Mouse (Mus musculus) WW6 (cell line): ENCODE data around the gene Gm10959.
"Not testable (repeated sequence)": the region's sequence is repeated elsewhere in the genome, so short reads cannot be mapped to it uniquely, and the experiment has no call there.

Experiments
- DNase-seq: peaks from one replicate; pipeline ENCODE4 v3.0.0-alpha.2; 2013; ENCODE audit warnings: low read depth, low spot score

Gene Gm10959

GRCm38 (mm10) chr3:122919260-122919659, at the start of gene Gm10959:
Gene Gm10959 (minus strand): TSS chr3:122919360.
- no peak for DNase-seq

- no peak for DNase-seq
Measured at GRCm38 (mm10) chr3:122968391-122968790, 49.2 kb upstream of the Gm10959 start.

- DNase-seq: no peak
Measured at GRCm38 (mm10) chr3:122964301-122964700, 45.1 kb upstream of the Gm10959 start.

- no peak for DNase-seq
Measured at GRCm38 (mm10) chr3:122950129-122950528, 31.0 kb upstream of the Gm10959 start.

- no peak for DNase-seq
Measured at GRCm38 (mm10) chr3:122943387-122943890, 24.3 kb upstream of the Gm10959 start.

- no peak for DNase-seq
Measured at GRCm38 (mm10) chr3:122939215-122939614, 20.1 kb upstream of the Gm10959 start.

- not testable (repeated sequence) for DNase-seq
Measured at GRCm38 (mm10) chr3:122937176-122937575, 18.0 kb upstream of the Gm10959 start.

- no peak for DNase-seq
Measured at GRCm38 (mm10) chr3:122932466-122932865, 13.3 kb upstream of the Gm10959 start.

DNA sequence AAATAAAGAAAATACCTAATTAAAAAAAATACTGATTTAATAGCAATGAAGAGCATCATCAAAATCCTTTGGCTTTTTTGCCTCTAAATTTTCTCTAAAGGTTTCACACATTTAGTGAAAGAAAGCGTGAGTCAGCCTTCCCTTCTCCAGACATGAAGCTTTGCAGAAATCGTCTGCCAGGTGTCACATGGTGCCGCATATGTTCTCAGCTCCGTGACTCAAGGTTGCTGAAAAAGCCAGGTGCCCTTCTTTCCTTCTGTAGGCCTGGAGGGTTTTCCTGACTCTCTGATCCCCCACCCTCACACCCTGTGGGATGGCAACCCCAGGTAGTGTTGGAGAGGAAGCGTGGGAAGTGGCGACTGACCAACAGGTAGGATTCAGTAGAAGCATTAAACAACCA, 10.6 kb upstream of the Gm10959 start:
- no peak for DNase-seq

GRCm38 (mm10) chr3:122924009-122924914, 5.1 kb upstream of the Gm10959 start, which contains the start of gene 1810037I17Rik:
Gene 1810037I17Rik (plus strand): TSS chr3:122924203.
- DNase-seq: peak; percentile 89

- no peak for DNase-seq
Measured at GRCm38 (mm10) chr3:122923147-122923546, 4.0 kb upstream of the Gm10959 start.

DNA sequence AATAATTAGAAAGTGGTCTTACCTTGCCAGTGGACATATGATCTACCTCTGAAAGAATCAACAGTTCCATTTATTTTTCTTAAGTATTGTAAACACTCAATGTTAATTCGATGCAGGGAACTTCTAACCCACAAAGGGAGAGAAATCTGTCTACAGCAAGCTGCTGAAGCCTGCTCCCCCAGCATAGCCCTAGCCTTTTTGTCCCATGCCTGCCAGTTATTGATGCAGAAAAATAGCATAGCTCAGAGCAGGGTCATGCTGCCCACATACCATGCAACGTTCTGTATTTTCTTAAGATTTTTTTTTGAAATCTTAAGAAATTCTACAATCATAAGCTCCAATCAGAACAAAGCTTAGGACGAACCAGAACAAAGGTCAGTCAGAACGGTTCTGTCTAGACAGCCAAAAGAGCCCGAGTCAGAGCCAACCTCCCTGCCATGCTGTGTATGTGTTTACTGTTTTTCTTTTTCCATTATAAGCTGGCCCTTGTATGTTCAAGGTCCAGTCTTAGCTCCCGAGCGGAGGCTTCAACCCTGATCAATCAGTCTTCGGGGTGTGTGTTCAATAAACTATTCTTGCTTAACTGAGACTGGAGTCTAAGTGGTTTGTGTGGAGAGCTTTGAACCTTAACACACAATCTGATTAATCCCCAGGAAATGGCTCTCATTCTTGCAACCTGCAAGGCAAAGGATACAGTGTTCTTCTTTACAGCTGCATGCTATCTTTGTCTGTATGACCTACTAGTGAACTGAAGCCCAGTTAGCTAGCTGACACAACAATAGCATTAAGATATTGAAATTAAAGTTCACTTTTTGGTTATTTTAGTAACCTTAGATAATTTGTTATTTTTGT, 2.7 kb upstream of the Gm10959 start:
- DNase-seq: no peak

DNA sequence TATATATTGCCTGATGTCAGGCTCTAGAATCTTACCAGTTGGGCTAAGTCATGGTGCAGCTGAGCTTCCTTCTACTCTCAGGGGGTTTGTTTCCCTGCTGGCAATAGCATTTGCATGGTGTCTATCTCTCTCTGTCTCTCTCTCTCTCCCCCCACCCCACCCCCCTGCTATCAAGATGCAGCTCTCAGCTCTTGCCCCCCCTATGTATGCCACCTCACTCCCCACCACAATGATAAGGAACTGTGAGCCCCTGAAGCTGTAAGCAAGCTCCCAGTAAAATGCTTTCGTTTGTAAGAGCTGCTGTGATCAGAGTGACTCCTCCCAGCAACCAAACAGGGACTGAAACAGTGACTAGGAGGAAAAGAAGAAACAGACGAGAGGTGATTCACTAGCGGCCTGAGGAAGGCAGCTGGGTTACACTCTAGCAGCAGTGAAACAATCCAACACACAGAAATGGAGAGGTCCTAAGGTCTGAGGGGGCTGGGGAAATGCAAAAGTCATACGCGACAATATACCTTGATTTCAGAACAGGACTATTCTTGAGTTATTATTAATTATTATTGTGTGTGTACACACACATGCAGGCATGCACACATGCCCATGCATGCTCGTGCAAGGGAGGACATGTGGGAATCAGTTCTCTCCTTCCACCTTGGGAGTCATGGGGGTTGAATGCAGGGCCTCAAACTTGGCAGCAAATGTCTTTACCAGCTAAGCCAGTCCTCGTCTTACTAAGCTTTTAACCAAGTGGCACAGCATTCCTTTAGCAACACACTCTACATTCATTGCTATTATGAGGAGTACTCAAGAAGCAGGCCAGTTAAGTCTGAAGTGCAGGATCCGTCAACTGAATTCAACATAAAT, 1.6 kb upstream of the Gm10959 start:
- no peak for DNase-seq

- no peak for DNase-seq
Measured at GRCm38 (mm10) chr3:122918672-122919071, 488 bp downstream of the Gm10959 start.

DNA sequence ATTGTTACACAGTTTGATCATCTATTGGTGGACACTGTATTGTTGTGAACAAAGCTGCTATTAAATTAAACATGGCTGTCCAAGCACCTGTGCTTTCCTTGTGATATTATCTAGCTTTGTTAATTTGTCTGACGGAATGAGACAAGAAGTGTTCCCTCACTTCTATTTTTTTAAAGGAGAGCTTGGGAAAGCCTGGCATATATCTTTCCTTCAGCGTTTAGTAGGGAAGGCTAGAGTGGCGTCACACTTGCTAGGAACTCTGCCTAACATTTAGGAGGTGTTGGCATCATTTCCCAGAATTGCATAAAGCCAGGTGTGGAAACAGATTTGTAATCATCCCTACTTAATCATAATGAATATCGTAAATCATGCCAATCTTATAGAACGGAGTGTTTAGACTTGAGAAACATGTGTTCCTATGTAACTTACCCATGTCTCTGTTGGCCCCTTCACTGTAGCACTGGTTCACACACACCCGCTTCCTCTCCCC, 2.9 kb downstream of the Gm10959 start:
- DNase-seq: no peak

- no peak for DNase-seq
Measured at GRCm38 (mm10) chr3:122915493-122915892, 3.7 kb downstream of the Gm10959 start.

GRCm38 (mm10) chr3:122907841-122908240, 11.3 kb downstream of the Gm10959 start:
- DNase-seq: no peak

- no peak for DNase-seq
Measured at GRCm38 (mm10) chr3:122903746-122904433, 15.3 kb downstream of the Gm10959 start.

DNA sequence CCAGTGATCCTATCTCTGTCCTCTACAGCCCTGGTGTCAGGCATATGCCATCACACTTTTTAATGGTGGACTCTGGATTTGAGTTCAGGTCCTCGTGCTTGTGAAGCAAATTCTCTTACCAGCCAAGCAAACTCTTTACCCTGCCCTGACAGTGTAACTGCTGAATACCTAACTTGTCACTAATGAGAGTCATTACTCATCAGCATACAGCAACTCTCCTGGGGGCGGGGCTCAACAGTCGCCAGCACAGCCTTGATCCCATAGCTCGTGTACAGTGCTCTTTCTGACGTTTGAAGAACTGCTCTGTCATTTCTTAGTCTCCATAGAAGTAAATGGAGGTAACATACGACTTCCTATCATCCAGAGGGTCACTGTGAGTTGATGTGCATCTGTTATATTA, 20.9 kb downstream of the Gm10959 start:
- no peak for DNase-seq

DNA sequence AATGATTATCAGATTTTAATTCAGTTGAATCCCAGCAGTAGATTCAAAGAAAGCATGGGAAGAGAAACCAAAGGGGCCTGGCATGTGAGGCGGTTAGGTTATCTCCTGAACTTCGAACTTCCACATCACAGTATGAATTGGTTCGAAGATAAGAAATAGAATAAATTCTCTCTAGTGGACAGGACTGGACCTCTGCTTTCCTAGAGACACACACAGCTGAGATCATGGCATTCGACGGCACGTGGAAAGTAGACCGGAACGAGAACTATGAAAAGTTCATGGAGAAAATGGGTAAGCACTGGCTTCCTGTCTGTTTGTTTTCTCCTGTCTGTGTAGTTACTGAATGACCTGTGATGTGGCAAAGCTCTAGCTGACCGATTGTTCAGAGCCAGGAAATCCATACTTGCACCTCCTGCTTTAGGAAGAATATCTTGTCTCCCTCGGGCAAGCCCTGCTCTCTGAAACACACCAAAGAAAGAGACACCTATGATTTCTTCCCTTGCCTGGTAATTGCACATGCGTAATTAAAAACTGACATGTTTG, 23.9 kb downstream of the Gm10959 start:
- no peak for DNase-seq
